Mouse (Mus musculus) embryo, embryonic 10.5 days (tissue): ENCODE data around the gene Igfals.

Experiments used
- DNase-seq: peaks from one replicate; pipeline ENCODE4 v3.0.0-alpha.2; 2015; ENCODE audit warnings: low spot score

The Igfals gene

GRCm38 (mm10) chr17:24894995-24895547, 29.3 kb downstream of the Igfals start, which contains the start of the genes Eme2 and Mrps34:
Eme2 (minus strand) TSS chr17:24895087.
Mrps34 (plus strand) TSS chr17:24895116.
- DNase-seq, result peak; percentile 94

GRCm38 (mm10) chr17:24895571-24896240, 29.9 kb downstream of the Igfals start:
- DNase-seq, result peak; percentile 8

GRCm38 (mm10) chr17:24896241-24896992, 30.6 kb downstream of the Igfals start, which contains the start of gene Nme3:
Nme3 (plus strand) TSS chr17:24896500.
- DNase-seq, result peak; percentile 84

GRCm38 (mm10) chr17:24896993-24897269, 31.1 kb downstream of the Igfals start:
- DNase-seq, result no peak

- DNase-seq, result no peak
Measured at GRCm38 (mm10) chr17:24897600-24897999, 31.8 kb downstream of the Igfals start.

- no peak for DNase-seq
Measured at GRCm38 (mm10) chr17:24898041-24898854, 32.5 kb downstream of the Igfals start.

- DNase-seq, result no peak
Measured at GRCm38 (mm10) chr17:24899153-24899552, 33.4 kb downstream of the Igfals start.

GRCm38 (mm10) chr17:24900014-24900413, 34.2 kb downstream of the Igfals start:
- no peak for DNase-seq

GRCm38 (mm10) chr17:24902124-24902523, 36.3 kb downstream of the Igfals start:
- no peak for DNase-seq

- DNase-seq, result peak; percentile 43
Measured at GRCm38 (mm10) chr17:24902671-24903474, 37.1 kb downstream of the Igfals start.

- no peak for DNase-seq
Measured at GRCm38 (mm10) chr17:24903767-24904166, 38.0 kb downstream of the Igfals start.

- no peak for DNase-seq
Measured at GRCm38 (mm10) chr17:24907591-24907990, 41.8 kb downstream of the Igfals start.

GRCm38 (mm10) chr17:24913984-24914383, 48.2 kb downstream of the Igfals start:
- no peak for DNase-seq

GRCm38 (mm10) chr17:24923246-24923645, 57.4 kb downstream of the Igfals start:
- no peak for DNase-seq

GRCm38 (mm10) chr17:24929506-24929905, 63.7 kb downstream of the Igfals start:
- DNase-seq, result no peak
